Mouse (Mus musculus) embryonic fibroblast, embryonic 13.5 days (primary cell): ENCODE measurements around the gene Kcnn1. TPM values are rescaled to one million over a fixed set of nuclear protein-coding genes. Genes with fewer than 3 reads are reported as not detected.

ENCODE experiments used
- H3K27ac ChIP-seq: 2 replicates; pipeline ENCODE4 v1.5.1; 2012; ENCODE audit warnings: low read length, control low read depth, inconsistent platforms; ENCODE audit not compliant: insufficient read depth
- H3K4me1 ChIP-seq: 2 replicates; pipeline ENCODE4 v1.6.1; 2011; ENCODE audit warnings: low read length; ENCODE audit not compliant: control insufficient read depth, insufficient read depth
- H3K4me3 ChIP-seq: 2 replicates; pipeline ENCODE4 v1.5.1; 2011; ENCODE audit warnings: mild to moderate bottlenecking, control low read depth, low read length; ENCODE audit not compliant: insufficient read depth
- CTCF ChIP-seq: IDR thresholded peaks from 2 replicates; pipeline ENCODE4 v1.5.1; 2011; ENCODE audit warnings: mild to moderate bottlenecking, control low read depth, low read length, moderate library complexity, borderline replicate concordance; ENCODE audit not compliant: insufficient read depth
- POLR2A ChIP-seq: IDR thresholded peaks from 2 replicates; pipeline ENCODE4 v1.6.1; 2011; ENCODE audit warnings: low read depth, mild to moderate bottlenecking, control low read depth, low read length, moderate library complexity
- polyA plus RNA-seq: library from polyadenylated mRNA; stranded (reverse); fragments of >200 nt; gene quantifications from 2 replicates; pipeline ENCODE4 v1.2.4, GENCODE M21; 2011; ENCODE audit warnings: low read depth; ENCODE audit not compliant: missing spikeins, insufficient read length

Gene Kcnn1
- polyA plus RNA-seq, 1 experiment = 2.7 TPM

GRCm38 (mm10) chr8:70843941-70844340 is 19.1 kb downstream of the Kcnn1 start:
- TF ChIP-seq POLR2A = no peak
- TF ChIP-seq CTCF = no peak
- Histone ChIP-seq H3K27ac (no peak overlapping the region), H3K4me3 (no peak overlapping the region), H3K4me1 (no peaks in the 10 kb centered on the region)

GRCm38 (mm10) chr8:70843214-70843773 is 19.8 kb downstream of the Kcnn1 start:
- no peak overlapping the region for H3K27ac ChIP-seq

GRCm38 (mm10) chr8:70842484-70842883 is 20.6 kb downstream of the Kcnn1 start:
- Histone ChIP-seq H3K4me3 (no peak overlapping the region), H3K27ac (no peak overlapping the region), H3K4me1 (no peaks in the 10 kb centered on the region)
- TF ChIP-seq POLR2A = no peak
- TF ChIP-seq CTCF = no peak

More at GRCm38 (mm10) chr8:70843214-70843773, 19.8 kb downstream of the Kcnn1 start:
- H3K4me3 ChIP-seq = no peak overlapping the region
- H3K4me1 ChIP-seq = no peaks in the 10 kb centered on the region
- TF ChIP-seq POLR2A (no peak), CTCF (no peak)

- no peak overlapping the region for H3K27ac ChIP-seq
- H3K4me1 ChIP-seq = no peaks in the 10 kb centered on the region
- H3K4me3 ChIP-seq = no peak overlapping the region
- TF ChIP-seq POLR2A (no peak), CTCF (peak; percentile 75)
Measured at GRCm38 (mm10) chr8:70841147-70842072, 21.6 kb downstream of the Kcnn1 start.

DNA sequence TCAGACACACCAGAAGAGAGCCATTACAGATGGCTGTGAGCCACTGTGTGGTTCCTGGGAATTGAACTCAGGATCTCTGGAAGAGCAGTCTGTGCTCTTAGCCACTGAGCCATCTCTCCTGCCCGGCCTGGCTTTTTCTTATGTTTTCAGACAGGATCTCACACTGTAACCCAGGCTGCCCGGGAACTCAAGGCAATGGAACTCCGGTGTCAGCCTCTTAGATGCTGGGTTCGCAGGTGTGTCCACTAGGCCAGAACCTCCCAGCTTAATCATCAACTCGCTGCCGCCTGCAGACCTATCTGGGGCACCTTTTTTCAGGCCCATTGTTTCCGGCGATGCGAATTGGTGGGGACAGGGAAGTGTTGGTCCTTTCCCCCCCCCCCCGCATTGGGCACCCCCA is 22.5 kb downstream of the Kcnn1 start:
- TF ChIP-seq CTCF (no peak), POLR2A (no peak)
- H3K27ac ChIP-seq = no peak overlapping the region
- H3K4me1 ChIP-seq = no peaks in the 10 kb centered on the region
- no peak overlapping the region for H3K4me3 ChIP-seq

DNA sequence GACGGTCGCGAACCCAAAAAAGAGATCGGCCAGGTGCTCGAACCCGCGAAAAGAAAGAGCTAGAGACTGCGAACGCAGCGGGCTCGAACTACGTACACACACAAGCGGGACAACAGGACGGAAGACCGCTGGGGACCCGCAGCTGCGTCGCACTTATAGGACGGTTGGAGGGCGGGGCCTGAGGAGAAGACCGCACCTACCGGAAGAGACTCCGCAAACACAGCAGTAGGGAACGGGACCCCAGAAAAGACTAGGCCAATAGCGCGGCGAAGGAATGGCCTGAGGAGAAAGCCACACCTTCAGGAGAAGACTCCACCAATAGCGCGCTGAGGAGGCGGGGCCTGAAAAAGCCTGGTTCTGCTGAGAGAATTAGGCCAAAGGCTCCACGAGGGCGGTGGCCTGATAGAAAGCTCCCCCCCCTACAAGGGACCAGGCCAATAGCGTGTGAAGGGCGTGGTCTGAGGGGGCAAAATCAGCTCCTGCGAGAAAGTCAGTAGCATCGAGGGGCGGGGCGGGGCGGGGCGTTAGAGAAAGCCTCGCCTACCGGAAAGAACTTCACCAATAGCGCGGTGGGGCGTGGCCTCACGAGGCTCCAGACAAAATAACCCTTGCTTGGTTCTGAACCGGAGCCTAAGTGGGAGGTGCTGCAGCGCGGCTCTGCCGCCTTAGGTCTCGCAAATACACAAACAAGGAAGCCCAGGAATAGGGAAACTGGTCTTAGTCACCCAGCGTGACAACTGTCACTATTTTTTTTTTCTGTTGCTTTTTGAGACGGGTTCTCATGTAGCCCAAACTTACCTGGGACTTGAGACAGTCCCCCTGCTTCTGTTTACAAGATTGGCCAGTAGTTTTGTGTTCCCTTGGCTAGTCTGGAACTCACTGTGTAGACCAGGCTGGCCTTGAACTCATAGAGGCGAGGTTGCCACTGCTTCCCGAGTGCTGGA is 23.4 kb downstream of the Kcnn1 start, which contains the start of gene Arrdc2:
Gene Arrdc2 (minus strand): TSS at position 313 of the 944 bp plus-strand sequence.
- no peak for TF ChIP-seq CTCF
- TF ChIP-seq POLR2A = peak; percentile 100
- H3K4me1 ChIP-seq = no peaks in the 10 kb centered on the region
- H3K4me3 ChIP-seq = peak within 1 kb of the TSS; percentile 61
- H3K27ac ChIP-seq = peak within 1 kb of the TSS; percentile 74

GRCm38 (mm10) chr8:70838654-70839407 is 24.2 kb downstream of the Kcnn1 start:
- no peak for TF ChIP-seq POLR2A
- no peak for TF ChIP-seq CTCF
- H3K4me1 ChIP-seq = no peaks in the 10 kb centered on the region
- peak overlapping the region; percentile 74 for H3K27ac ChIP-seq
- peak overlapping the region; percentile 61 for H3K4me3 ChIP-seq

GRCm38 (mm10) chr8:70836666-70837065 is 26.4 kb downstream of the Kcnn1 start:
- H3K4me3 ChIP-seq = no peak overlapping the region
- no peaks in the 10 kb centered on the region for H3K4me1 ChIP-seq
- H3K27ac ChIP-seq = no peak overlapping the region
- TF ChIP-seq POLR2A = no peak
- no peak for TF ChIP-seq CTCF

DNA sequence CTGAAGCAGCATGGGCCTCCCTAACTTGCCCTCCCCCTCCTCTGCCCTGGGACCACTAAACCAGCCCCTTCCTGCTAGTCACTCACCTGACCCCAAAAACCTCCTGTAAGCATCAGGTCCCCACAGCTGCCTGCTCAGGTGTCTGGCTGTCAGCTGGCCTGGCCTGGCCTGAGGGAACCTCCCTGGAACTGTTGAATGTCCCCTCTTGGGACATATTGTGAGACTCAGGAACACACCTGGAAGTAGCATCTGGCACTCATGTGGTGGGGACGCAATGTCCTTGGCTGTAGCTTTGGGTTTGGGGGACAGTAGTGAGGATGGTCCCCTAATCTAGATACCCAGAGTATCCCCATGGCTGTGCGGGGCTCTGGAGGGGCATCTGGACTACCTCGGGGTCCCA is 29.0 kb downstream of the Kcnn1 start:
- no peak overlapping the region for H3K27ac ChIP-seq
- no peak for TF ChIP-seq CTCF
- no peak for TF ChIP-seq POLR2A
- H3K4me3 ChIP-seq = no peak overlapping the region
- no peaks in the 10 kb centered on the region for H3K4me1 ChIP-seq
